Mouse (Mus musculus): Measurements from ENCODE around the gene Ephb6.

DNA sequence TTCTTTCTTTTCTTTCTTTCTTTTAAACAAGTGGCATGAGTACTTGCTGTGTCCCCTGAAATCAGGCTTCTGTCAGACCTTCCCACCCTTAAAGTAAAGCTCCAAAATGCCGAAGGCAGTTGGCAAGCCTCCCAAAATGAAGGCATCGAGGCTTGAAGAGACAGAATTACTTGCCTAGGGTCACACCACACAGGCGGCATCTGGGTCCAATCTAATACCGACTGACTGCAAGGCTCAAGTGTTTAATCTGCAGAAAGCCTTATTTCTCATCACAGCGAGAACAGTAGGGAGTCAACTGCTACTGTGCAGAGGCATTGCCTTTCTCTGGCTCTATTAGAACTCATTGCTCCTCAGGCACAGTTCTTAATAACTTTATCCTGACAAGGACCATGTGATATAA is 28.0 kb upstream of the Ephb6 start:
- TF ChIP-seq CTCF (IDR thresholded peaks at IDR 0.05; ENCODE audit: borderline replicate concordance, control insufficient read depth, extremely low read depth, insufficient read depth, low read length, poor library complexity): no peak
- TF ChIP-seq POLR2A (IDR thresholded peaks at IDR 0.05; ENCODE audit: control insufficient read depth, extremely low read depth, insufficient read depth, low read length, poor library complexity): no peak
